Mouse (Mus musculus) embryonic facial prominence, embryonic 15.5 days (tissue): ENCODE data around the gene Trabd2b. TPM values are rescaled to one million over a fixed set of nuclear protein-coding genes. Genes with fewer than 3 reads are reported as not detected.

Experiments used
- ATAC-seq: fragments of 200-750 bp; cut with Nextera tagmentation; 2 replicates; pipeline ENCODE4 v1.8.0; 2017; ENCODE audit warnings: low read depth, moderate TSS enrichment; ENCODE audit not compliant: insufficient number of reproducible peaks, low FRiP score, low TSS enrichment
- H3K27ac ChIP-seq: fragments of 300-500 bp; sonication (generic); replicated peaks from 2 replicates; pipeline ENCODE4 v1.5.1; 2015; ENCODE audit warnings: mild to moderate bottlenecking, inconsistent platforms
- H3K27me3 ChIP-seq: fragments of 300-500 bp; sonication (generic); 2 replicates; pipeline ENCODE4 v1.6.1; 2015; ENCODE audit warnings: inconsistent platforms
- H3K36me3 ChIP-seq: fragments of 300-500 bp; sonication (generic); 2 replicates; pipeline ENCODE4 v1.6.1; 2015; ENCODE audit warnings: mild to moderate bottlenecking, inconsistent platforms
- H3K4me1 ChIP-seq: fragments of 300-500 bp; sonication (generic); 2 replicates; pipeline ENCODE4 v1.6.1; 2015; ENCODE audit warnings: inconsistent platforms
- H3K4me2 ChIP-seq: fragments of 300-500 bp; sonication (generic); replicated peaks from 2 replicates; pipeline ENCODE4 v1.6.1; 2015; ENCODE audit warnings: mild to moderate bottlenecking, inconsistent platforms
- H3K4me3 ChIP-seq: fragments of 300-500 bp; sonication (generic); replicated peaks from 2 replicates; pipeline ENCODE4 v1.5.1; 2015; ENCODE audit warnings: mild to moderate bottlenecking, inconsistent platforms
- H3K9ac ChIP-seq: fragments of 300-500 bp; sonication (generic); 2 replicates; pipeline ENCODE4 v1.6.1; 2015; ENCODE audit warnings: inconsistent platforms
- H3K9me3 ChIP-seq: fragments of 300-500 bp; sonication (generic); replicated peaks from 2 replicates; pipeline ENCODE4 v1.6.1; 2016; ENCODE audit warnings: inconsistent platforms
- WGBS: fragments of 180-500 bp; shearing (Covaris S2); methylation state at CpG from one replicate; pipeline ENCODE4 v1.1.7; 2015; 5-methylcytosine and 5-hydroxymethylcytosine counted together
- polyA plus RNA-seq: library from polyadenylated mRNA; unstranded; fragments of >200 nt; fragmentation: Nextera tagmentation; extraction: Ambion mirVana; gene quantifications from 2 replicates; pipeline ENCODE4 v1.2.1, GENCODE M21; 2015

Gene Trabd2b
- polyA plus RNA-seq, 1 experiment from 2014 or later, result 2.7 TPM

DNA sequence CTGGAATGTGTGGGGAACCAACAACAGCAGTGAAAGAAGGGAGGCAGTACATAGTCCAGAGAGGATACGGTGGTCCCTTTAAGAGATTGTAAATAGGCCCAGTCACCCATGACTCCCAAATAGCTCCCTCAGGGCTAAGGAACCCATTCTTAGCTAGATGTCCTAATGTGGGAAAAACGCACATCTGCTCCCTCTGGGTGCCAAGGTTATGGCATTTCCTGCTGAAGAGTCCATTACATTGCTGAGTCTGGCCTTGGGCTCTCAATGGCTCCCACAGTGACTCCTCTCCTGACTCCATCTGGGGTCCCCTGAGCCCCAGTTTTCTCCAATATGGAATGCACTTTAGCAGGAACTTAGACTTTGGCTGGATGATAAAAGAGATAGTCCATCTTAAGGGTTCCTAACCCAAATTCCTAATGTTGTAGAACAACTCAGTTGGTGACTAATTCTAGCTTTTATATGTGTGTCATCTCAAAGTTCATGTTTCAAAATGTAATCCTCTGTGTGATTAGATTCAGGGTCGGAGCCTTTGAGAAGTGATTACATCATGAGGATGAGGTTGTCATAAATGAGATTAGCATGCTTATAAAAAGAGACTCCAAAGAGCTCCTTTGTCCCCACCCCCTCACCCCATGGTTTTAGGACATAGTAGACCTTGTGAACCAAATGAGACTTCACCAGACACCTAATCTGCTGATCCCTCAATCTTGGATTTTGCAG, 139.1 kb downstream of the Trabd2b start:
- ATAC-seq, result no peak
- Histone ChIP-seq H3K4me1 (peaks cover 15% of the 10 kb centered on the region), H3K9me3 (no peaks in the 10 kb centered on the region), H3K27me3 (no peaks in the 10 kb centered on the region), H3K36me3 (no peaks in the 10 kb centered on the region), H3K27ac (no peak overlapping the region), H3K4me2 (no peak overlapping the region), H3K9ac (no peak overlapping the region), H3K4me3 (no peak overlapping the region)
- WGBS, result 68% methylated on average over 3 of the region's 3 CpGs

DNA sequence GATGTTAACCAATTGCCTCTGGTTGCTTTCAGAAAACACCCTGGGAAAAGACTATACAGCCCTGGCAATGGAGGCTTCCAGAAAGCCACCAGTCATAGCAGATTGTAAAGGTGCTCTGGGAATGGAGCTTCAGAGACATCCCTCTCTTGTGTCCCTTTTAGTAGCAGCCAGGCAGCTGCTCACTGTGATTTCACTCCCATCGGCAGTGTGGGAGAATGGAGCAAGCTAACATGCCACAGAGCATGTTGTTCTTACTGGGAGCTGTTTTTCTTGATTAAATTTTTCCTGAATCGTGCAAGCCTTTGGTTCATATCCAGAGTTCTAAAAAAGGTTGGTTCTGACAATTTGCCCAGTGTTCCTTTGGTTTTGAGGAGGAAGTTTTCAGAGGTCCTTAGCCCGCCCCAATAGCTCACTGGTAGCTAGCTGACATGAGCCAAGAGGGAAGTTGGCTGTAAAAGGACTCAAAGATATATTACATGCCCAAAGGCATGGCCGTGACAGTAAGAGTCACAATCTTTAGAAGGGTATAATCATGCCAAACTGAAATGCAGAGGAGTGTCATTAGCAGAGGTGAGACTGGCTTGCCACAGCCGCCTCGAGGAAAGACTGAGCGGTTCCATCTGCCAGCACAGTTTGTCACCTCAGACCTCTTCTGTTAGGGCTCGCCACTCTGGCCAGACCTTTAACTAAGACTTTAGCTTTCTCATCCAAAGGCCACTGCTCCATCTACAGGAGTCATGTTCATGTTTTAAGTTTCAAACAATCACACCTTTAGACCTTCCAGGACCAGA, 141.3 kb downstream of the Trabd2b start:
- ATAC-seq, result no peak
- no peak overlapping the region for H3K4me2 ChIP-seq
- H3K36me3 ChIP-seq, result no peaks in the 10 kb centered on the region
- 66% methylated on average over 8 of the region's 8 CpGs for WGBS
- no peak overlapping the region for H3K9ac ChIP-seq
- H3K27me3 ChIP-seq, result no peaks in the 10 kb centered on the region
- peaks cover 6% of the 10 kb centered on the region; the same call in 1 of the 2 replicates for H3K4me1 ChIP-seq
- no peaks in the 10 kb centered on the region for H3K9me3 ChIP-seq
- H3K27ac ChIP-seq, result no peak overlapping the region
- H3K4me3 ChIP-seq, result no peak overlapping the region

DNA sequence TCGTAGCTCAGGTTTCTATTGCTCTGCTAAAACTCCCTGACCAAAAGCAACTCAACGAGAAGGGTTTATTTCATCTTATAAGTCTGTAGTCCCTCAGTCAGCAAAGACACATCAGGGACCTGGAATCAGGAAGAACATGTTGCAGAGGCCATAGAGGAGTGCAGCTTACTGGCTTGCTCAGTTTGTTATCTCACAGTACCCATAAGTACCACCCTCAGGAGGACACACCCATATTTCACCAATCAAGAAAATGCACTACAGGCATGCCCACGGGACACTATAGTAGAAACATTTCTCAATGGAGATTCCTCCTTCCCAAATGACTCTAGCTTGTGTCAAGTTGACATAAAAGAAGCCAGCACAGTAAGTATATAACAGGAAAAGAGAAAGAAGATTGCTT, 143.0 kb downstream of the Trabd2b start:
- WGBS, result 82% methylated on average over 3 of the region's 3 CpGs
- H3K4me1 ChIP-seq, result peaks cover 6% of the 10 kb centered on the region; the same call in 1 of the 2 replicates
- H3K27ac ChIP-seq, result no peak overlapping the region
- no peak for ATAC-seq
- no peaks in the 10 kb centered on the region for H3K36me3 ChIP-seq
- H3K9ac ChIP-seq, result no peak overlapping the region
- H3K9me3 ChIP-seq, result no peaks in the 10 kb centered on the region
- no peaks in the 10 kb centered on the region for H3K27me3 ChIP-seq
- no peak overlapping the region for H3K4me3 ChIP-seq
- no peak overlapping the region for H3K4me2 ChIP-seq

DNA sequence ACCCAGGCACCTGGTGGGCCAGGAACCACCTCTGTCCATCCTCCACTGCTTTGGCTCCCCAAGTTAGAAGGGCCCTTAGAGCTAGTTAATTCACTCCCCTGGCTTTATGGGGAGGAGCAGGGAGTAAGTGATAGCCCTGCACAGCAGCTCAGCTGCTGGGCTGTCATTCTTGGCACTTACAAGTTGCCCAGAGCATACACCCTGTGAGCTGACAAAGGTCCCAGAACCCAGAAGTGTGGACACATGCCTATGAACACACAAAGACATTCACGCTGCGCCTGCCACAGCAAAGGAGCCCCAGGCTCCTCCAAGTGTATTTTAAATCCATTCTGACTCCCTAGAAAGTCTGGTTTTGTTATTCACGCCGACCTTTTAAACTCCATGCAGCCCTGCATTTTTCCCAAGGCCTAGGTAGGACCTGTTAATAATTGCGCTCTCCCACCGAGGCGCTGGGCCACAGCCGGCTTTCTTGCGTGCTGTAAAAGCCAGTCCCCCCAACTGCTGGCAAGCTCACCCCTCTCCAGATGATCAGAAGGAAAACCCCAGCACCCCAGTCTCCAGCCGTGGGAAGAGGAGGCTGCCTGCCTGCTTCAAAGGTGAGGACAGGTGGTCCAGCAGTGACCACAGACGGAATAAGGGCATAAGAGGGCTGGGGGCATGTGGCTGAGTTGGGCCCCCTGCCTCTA, 144.1 kb downstream of the Trabd2b start:
- H3K4me3 ChIP-seq, result no peak overlapping the region
- WGBS, result 49% methylated on average over 11 of the region's 11 CpGs
- no peak overlapping the region for H3K9ac ChIP-seq
- no peak overlapping the region for H3K27ac ChIP-seq
- H3K9me3 ChIP-seq, result no peaks in the 10 kb centered on the region
- no peak for ATAC-seq
- H3K27me3 ChIP-seq, result no peaks in the 10 kb centered on the region
- H3K4me2 ChIP-seq, result no peak overlapping the region
- H3K36me3 ChIP-seq, result no peaks in the 10 kb centered on the region
- H3K4me1 ChIP-seq, result peaks cover 6% of the 10 kb centered on the region; the same call in 1 of the 2 replicates

DNA sequence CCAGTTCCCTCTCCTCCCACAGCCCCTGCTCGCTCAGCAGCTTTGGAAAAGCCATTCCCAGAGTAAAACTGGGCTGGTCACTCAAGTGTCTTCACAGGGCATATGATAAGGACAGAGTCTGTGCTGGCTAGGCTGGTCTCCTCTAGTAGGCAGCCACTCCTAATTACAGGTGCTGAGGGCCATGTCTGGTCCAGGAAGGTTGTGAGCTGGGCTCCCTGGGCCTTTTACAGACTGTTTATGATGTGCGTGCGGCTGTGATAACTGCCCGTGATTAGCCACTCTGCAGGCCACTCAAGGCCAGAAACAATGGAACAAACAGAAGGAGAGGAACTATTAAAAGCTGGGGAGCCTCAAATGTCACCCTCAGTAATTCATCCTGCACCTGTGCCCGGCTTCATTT, 150.4 kb downstream of the Trabd2b start:
- Histone ChIP-seq H3K27ac (no peak overlapping the region), H3K27me3 (no peaks in the 10 kb centered on the region), H3K9me3 (no peaks in the 10 kb centered on the region), H3K9ac (no peak overlapping the region), H3K4me2 (no peak overlapping the region), H3K4me1 (peaks cover 9% of the 10 kb centered on the region), H3K4me3 (no peak overlapping the region), H3K36me3 (no peaks in the 10 kb centered on the region)
- no peak for ATAC-seq
- 90% methylated on average over 5 of the region's 5 CpGs for WGBS

DNA sequence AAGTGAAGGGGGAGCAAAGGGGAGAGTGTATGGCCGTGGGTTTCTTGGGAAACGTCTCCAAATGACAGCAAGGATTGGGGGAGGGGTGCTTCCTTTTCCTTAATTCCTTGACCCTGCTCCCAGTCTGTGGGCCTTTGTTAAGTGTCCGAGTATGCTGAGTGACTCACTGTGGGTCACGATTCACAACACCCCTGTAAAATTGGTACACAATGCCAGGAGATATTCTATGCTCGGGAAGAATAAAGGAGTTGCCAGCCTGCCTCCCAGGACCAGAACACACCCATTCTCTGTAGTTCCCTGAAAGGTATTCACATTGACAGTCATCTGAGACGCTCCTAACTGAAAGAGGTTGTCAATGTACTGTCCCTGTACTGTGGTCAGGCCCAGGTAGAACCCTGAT, 151.2 kb downstream of the Trabd2b start:
- no peak for ATAC-seq
- no peak overlapping the region for H3K4me3 ChIP-seq
- no peak overlapping the region for H3K4me2 ChIP-seq
- H3K27me3 ChIP-seq, result no peaks in the 10 kb centered on the region
- H3K27ac ChIP-seq, result no peak overlapping the region
- H3K36me3 ChIP-seq, result no peaks in the 10 kb centered on the region
- peaks cover 9% of the 10 kb centered on the region for H3K4me1 ChIP-seq
- H3K9ac ChIP-seq, result no peak overlapping the region
- 51% methylated on average over 6 of the region's 6 CpGs for WGBS
- H3K9me3 ChIP-seq, result no peaks in the 10 kb centered on the region

DNA sequence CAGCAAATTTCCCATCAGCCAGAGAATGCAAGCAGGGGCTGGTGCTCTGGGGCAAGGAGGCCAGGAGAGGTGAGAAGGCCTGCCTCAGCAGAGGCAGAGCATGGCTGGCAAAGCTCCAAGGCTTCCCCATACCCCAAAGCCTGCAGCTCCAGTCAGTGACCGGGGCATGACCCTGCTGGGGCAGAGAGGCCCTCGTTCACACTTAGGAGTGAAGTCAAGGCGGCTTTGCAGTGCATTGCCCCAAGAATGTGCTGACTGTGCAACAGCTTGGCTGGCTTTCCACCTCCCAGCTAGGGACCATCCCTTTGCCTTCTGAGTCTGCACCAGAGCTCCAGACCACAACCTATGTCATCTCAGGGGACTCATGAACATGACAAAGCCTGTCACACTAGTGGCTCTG, 152.0 kb downstream of the Trabd2b start:
- ATAC-seq, result no peak
- WGBS, result 57% methylated on average over 3 of the region's 3 CpGs
- H3K36me3 ChIP-seq, result no peaks in the 10 kb centered on the region

DNA sequence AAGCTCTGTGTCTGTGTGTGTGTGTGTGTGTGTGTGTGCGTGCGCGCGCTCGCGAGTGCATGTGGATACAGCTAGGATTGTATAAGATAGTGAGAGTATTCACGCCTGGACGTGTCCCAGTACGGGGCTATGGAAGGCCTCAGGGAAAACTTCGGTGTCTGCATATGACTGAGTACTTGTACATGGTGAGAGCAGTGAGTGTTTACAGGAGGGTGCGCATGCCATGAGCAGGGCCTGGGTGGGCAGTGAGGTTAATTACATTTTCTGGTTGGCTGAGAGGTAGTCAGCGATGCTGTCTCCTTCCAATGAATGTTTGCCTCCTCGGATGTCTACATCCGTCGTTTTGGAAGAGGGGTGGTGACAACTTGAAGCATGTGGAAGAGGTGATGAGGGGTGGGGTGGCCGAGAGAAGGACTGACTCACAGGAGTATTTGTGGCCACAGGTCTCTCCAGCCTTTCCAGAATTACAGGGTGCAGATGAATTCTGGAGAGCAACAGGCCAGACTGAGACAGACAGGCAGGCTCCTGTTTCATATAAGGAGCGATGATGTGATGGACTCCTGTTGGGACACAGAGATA, 154.2 kb downstream of the Trabd2b start:
- 64% methylated on average over 17 of the region's 17 CpGs for WGBS
- Histone ChIP-seq H3K4me2 (no peak overlapping the region), H3K27ac (no peak overlapping the region), H3K4me1 (peaks cover 22% of the 10 kb centered on the region), H3K4me3 (no peak overlapping the region), H3K27me3 (no peaks in the 10 kb centered on the region), H3K9ac (no peak overlapping the region), H3K36me3 (no peaks in the 10 kb centered on the region), H3K9me3 (no peaks in the 10 kb centered on the region)
- no peak for ATAC-seq

More for the DNA sequence above, 152.0 kb downstream of the Trabd2b start:
- Histone ChIP-seq H3K4me2 (no peak overlapping the region), H3K4me1 (peaks cover 9% of the 10 kb centered on the region), H3K27ac (no peak overlapping the region), H3K27me3 (no peaks in the 10 kb centered on the region), H3K9me3 (no peaks in the 10 kb centered on the region), H3K9ac (no peak overlapping the region), H3K4me3 (no peak overlapping the region)

DNA sequence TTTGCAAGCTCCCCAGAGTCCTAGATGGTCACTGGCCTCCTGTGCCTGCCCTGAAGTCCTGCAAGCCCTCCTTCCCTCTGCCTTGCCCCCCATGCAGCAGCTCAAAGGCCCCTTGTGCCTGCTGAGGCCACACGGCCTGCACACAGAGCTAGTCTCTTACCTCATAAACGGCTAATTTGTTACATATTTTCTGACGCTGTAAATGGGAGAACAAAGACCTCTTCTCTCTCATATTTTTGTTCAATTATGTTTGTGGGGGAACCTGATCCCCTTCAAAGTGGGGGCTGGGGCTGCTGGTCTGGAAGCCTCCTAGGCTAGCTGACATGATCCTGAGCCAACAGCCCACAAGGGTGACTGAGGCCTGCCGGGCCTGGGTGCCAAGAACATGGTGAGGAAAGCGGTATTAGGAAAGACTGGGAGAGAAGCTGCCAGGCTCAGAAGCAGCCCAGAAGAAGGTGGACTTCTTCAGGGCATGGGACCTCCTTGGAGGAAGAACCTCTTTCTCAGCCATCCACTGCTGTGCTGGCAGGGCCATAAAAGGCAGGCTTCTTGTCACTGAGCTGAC, 157.7 kb downstream of the Trabd2b start:
- no peaks in the 10 kb centered on the region for H3K9me3 ChIP-seq
- 24% methylated on average over 5 of the region's 5 CpGs for WGBS
- H3K4me1 ChIP-seq, result peaks cover 30% of the 10 kb centered on the region
- no peak overlapping the region for H3K9ac ChIP-seq
- H3K4me2 ChIP-seq, result no peak overlapping the region
- H3K27ac ChIP-seq, result no peak overlapping the region
- no peaks in the 10 kb centered on the region for H3K27me3 ChIP-seq
- H3K36me3 ChIP-seq, result no peaks in the 10 kb centered on the region
- H3K4me3 ChIP-seq, result no peak overlapping the region
- ATAC-seq, result no peak

DNA sequence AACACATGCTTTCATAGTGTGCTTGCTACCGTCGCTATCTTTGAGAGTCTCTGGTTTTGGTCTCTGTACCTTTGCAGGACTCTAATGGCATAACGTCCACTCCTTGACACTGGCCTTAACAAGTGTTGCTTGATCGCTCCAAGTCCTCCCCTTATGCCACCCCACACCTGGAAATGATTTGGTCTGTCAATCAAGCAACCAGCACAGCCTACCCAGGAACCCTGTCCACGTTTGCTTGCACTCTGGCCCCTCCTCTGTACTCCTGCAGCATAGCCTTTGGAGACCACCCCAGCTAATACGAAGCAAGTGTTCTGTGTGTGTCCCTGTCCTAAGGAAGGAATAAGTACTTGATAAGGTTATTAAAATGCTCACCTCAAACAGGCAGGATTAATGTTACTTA, 161.1 kb downstream of the Trabd2b start:
- whole genome bisulfite sequencing, result 42% methylated on average over 6 of the region's 6 CpGs
- peaks cover 27% of the 10 kb centered on the region for H3K4me1 ChIP-seq
- ATAC-seq, result no peak

DNA sequence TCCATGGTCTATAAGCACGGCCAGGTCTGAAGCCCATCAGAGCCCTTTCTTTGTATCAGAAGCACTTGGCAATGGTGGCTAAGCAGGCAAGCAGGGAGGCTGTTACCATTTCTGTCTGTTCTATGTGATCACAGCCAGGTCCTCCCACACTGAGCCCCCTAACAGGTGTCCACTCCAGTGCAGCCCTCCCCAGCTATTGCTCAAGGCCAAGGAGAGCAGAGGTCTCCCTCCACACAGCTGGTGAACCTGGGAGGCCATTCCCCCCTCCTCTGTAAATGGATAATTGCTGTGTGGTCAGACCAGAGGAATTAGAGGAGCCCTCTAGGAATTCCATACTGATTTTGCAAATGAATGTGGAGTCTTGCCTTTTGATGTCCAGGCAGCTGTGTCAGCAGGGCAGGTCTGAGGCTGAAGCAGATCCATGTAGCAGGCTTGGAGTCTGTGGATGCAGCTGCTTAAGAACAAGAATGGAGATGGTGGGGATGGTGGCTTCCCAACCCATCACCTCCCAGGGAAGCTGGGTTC, 161.6 kb downstream of the Trabd2b start:
- ATAC-seq, result no peak
- Histone ChIP-seq H3K4me2 (no peak overlapping the region), H3K4me1 (peaks cover 27% of the 10 kb centered on the region), H3K4me3 (no peak overlapping the region), H3K27ac (no peak overlapping the region), H3K27me3 (no peaks in the 10 kb centered on the region), H3K9me3 (no peaks in the 10 kb centered on the region), H3K36me3 (no peaks in the 10 kb centered on the region), H3K9ac (no peak overlapping the region)
- 64% methylated on average over 1 of the region's 1 CpGs for WGBS

More for the DNA sequence above, 161.1 kb downstream of the Trabd2b start:
- Histone ChIP-seq H3K27me3 (no peaks in the 10 kb centered on the region), H3K36me3 (no peaks in the 10 kb centered on the region), H3K27ac (no peak overlapping the region), H3K4me2 (no peak overlapping the region), H3K9ac (no peak overlapping the region), H3K4me3 (no peak overlapping the region), H3K9me3 (no peaks in the 10 kb centered on the region)
